Mouse (Mus musculus) urinary bladder, postnatal 10 days (tissue): ENCODE data around the gene Tmem132d.

Source experiments
- DNase-seq: peaks from one replicate; pipeline ENCODE4 v3.0.0; 2022; ENCODE audit warnings: low spot score

Gene Tmem132d

DNA sequence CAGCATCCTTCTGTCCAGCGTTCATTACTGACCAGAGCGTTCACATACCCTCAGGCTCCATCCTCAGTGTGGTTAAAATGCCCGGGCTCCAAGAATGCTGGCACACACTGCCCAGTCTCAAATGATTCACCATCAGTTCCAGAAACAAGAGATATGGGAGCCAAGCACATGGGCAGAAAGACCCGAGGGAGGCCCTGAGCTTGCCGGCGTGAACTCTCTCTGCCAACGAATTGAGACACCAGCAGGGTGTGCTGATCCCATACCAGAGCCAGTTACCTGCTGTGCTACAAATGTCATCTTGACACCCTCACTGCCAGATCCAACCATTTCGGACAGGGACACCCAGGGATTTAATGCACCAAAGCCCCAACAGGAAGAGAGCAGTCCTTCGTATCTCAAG, 25.3 kb downstream of the Tmem132d start:
- DNase-seq = no peak

DNA sequence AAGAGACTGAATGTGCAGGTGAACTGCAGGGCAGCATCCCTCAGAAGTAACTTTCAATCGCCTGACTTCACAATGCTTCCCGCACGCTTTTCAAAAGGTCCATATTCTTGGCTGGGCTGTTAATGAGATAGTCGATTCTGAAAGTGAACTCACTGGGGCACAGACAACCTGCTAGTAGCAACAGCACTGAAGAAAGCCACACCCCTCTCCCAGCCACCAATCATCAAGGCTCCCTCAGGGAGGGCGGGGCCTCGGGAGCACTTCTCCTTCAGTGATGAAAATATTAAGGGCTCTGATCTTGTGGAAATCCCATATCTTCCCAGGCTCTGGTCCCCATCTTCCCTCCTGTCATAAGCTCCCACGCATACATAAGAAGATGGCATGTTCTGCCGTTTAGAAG, 27.8 kb downstream of the Tmem132d start:
- DNase-seq = no peak

DNA sequence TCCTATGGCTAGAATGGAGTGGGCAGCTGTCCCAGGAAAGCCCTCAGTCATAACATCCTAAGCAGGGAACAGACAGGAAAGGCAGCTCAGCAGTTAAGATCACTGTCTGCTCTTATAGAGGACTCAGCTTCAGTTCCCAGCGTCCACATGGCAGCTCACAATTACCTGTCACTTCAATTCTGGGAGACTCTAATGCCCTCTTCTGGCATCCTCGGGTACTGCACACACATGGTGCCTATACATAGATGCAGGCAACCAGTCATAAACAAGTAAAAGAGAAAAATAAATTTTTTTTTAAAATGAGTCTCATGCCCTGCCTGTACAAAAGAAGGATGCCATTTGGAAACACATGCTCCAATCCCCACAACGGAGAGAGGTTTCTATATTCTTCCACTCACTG, 28.7 kb downstream of the Tmem132d start:
- no peak for DNase-seq

DNA sequence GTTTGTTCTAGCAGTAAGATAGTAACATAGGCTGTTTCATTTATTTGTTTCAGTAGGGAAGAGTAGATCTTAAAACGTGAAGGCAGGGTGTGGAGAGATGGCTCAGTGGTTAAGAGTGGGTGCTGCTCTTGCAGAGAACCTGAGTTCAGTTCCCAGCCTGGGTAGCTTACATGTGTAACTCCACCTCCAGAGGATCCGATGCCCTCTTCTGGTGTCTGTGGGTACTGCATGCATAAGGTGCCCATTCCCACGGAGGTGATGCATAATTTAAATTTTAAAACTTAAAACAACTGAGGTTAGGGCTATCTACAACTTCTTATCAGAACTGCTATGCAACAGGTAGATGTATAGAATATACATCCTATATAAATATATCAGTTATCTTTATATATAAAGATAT, 40.5 kb downstream of the Tmem132d start:
- no peak for DNase-seq

DNA sequence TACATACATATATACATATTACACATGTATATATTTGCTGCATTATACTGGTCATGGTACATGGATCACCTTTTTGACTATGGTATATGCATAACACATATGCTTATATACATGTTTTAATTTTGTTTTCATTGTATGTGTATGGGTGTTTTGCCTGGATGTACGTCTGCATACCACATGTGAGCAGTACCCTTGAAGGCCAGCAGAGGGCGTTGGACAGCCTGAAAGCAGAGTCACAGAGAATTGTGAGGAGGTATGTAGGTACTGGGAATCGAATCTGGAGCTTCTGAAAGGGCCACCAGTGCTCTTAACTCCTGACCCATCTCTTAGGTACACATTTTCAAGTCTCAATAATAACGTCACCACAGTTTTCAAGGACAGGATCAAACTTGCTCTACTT, 43.2 kb downstream of the Tmem132d start:
- no peak for DNase-seq

DNA sequence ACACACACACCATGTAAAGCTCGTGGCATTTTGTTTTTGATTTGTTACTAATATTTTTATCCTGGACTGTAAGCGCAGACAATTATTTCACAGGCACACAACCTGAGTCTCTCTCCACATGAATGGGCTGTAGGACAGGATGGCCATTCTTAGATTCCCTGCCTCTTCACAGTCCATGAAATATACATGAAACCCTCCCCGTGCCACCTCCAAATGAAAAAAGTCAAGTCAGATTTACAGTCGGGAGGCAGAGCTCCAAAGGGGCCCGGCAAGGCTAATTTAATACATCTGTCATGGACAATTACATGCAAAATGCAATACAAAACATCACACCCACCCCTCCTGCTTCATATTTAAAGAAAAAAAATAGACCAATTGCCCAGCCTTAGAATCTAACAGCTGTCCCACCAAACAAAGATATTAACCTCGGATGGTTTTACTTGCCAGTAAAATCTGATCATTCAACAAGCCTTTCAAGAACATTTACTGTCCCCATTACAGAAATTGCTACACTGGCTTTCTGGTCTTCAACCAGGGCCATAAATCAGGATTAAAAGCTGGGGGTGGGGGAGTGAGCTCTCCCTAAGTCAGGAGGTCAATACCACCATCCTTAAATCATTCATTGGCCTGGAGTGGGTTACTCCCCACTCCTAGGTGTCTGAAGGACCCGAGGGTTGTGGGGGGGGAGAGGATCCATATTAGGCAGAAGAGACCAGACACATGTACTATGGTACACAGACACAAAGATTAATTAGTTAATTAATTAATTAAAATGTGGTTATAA, 44.3 kb downstream of the Tmem132d start:
- no peak for DNase-seq

DNA sequence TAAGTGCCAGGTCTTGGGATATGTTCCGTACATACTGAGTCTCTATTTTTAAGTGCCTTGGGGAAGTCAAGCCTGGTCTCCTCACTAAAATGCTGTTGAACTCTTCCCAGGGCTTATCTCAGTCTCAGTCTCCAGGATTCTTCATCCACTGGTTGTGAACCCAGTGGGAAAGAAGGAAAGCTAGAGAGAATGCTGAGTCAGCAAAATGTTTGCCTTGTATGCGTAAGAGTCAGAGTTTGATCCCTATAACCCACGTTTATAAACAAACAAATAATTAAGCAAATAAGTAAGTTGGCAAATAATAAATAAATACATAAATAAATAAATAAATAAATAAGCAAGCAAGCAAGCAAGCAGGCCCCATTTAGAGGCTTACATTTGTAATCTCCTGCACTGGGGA, 63.1 kb downstream of the Tmem132d start:
- DNase-seq = no peak

DNA sequence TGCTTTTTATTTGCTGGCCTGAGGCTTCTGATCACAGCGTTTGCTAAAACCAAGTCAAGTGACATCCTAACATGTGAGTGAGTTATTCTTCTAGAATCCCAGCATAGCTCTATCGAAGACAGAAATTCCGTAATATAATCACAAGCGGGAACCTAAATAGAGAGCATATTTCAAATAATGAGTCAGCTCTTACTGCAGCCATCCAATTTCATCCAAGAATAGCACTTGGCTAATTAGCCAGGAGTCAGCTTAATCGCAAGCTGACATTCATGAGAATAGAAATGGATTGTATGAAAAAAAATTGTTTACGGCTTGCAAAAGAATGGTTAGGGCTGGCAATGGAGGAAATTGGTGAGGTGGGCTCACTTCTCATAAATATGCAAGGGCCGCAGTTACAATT, 63.8 kb downstream of the Tmem132d start:
- no peak for DNase-seq

DNA sequence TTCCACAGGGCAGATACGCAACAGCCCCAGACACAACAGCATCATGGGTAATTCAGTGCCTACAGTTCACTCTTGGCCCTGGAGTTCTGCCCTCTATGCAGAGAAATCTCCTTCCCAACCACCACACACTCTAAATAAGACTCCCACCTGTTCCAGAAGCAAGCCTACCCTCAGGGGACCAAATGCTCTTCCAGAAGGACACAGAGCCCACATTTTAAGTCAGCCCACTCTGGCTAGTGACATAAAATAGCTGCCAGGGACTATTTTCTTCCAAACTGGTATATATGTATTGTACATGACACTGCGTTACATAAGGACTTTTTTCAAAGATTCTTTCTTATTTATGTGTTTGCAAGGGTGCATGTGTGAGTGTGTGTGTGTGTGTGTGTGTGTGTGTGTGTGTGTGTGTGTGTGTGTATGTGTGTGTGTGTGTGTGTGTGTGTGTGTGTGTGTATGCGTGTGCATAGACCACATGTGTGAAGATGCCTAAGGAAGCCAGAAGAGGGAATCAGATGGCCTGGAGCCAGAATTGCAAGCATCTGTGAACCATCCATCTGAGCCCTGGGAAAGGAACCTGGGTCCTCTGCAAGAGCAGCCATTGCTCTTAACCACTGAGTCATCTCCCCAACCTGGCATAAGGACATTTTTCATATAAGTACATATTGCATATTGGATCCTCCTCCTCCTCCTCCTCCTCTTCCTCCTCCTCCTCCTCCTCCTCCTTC, 67.5 kb downstream of the Tmem132d start:
- no peak for DNase-seq

DNA sequence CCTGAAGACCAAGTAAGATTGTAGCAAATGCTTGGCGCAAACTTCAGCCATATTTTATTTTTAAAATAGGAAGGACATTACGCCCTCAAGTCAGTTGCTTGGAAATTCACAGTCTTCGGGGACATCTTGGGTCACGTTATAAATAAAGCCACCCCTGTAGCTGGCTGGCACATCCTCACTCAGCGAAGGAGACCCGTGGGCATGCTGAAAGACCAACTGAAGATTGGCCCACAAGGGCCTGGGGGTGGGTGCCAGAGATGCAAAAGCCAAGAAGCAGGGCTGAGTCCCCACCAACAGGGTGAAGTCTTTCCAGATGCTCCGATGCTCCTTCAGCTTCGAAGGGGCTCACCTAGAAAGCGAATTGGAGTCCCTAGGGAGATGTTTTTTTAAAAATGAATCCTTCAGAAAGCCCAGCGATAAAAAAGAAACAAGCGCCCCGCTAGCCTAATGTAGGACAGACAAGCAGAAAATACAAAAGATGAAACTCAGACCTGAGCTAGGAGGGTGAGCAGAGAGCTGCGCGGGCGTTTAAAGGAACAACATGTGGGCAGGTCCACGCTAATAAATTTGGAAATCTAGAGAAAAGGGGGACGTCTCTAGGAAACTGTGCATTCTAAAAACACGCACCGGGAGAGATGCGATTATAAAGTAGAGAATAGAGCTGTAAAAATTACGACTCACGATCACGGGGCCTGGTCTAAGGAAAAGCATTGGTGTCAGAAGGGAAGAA, 71.8 kb downstream of the Tmem132d start:
- DNase-seq = no peak

DNA sequence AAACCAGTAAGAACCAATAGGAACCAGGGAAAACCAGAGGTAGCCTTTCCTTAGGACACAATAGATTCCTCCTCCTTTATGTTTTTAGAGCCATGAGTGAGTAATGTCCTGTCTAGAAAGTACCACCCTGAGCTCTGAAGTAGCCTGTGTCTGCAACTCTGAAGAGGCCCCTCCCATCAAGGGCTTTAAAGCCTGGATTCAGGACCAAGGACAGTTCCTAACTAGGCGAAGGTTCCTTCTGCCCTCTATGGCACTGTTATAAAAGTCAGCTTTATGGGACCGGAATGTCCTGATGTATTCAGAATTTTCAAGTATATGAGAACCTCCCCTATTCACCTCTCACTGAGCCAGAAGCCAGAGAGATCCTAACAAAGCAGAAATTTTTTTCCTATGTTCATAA, 84.0 kb downstream of the Tmem132d start:
- DNase-seq = no peak

DNA sequence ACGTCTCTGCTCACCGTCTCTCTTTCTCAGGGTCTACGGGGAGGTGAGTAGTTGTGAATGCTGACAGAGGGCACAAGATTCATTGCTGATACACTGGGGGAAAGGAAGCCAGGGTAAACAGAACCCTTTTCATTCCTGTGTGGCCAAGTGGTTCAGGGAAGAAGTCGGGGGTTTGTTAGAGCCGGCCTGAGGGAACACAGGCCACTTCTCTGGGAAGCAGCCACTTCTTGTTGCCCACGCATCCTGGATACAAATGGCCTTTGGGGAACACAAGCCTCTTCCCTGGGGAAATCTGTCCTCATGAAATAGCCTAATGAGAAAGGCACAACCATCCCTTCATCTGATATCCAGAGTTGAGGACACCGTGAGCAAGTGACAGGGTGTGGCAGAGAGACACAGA, 96.0 kb downstream of the Tmem132d start:
- no peak for DNase-seq

DNA sequence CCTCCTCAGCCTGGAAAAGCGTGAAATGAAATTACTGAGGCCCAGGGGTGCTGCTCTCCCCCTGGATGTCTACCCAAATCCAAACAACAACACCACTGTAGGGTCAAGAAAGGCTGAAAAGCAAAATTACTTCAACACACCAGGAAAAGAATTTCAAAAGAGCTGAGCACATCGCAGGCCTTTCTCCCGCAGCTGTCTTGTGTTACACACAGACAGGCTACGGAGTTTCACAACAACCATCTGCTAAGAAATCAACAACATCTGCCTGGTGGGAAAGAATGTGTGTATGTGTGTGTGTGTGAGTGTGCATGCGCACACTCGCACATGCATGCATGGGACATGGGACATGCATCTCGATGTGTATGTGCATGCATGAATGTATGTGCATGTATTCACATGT, 100.1 kb downstream of the Tmem132d start:
- no peak for DNase-seq

DNA sequence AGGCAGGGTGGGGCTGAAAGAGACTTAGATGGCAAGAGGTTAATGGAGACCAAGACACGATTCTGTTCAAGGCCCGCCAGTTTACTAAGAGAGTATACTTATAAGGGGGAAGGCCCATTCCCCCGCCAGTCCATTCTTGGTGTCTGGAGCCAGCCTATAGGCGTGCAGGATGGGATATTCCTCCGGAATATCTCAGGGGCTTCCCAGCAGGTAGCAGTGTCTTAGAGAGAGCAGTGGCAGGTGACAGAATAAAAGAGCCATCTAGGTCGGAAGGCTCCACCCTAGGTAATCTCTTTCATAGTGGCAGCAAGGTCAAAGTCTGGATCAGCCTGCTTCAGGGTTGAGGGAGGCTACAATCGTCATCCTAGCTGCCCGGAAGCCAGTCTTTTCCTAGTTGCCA, 102.5 kb downstream of the Tmem132d start:
- DNase-seq = no peak

DNA sequence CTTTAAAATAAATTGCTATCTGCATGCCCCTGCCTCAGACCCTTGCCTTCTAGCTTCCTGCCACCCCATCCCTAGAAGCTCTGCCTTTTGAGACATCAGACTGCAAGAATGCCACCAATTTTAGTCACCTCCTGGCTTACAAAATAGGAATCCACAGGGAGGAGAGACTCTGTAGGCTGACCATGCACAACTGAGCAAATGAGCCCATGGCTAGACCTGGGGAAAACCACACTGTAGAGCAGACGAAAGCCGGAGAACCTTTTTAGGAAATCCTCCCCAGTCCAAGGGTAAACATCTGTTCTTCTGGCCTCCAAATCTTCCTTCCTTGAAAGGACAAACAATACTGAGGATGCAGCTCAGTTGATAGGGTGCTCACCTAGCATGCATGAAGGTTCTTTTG, 130.5 kb downstream of the Tmem132d start:
- DNase-seq = no peak

DNA sequence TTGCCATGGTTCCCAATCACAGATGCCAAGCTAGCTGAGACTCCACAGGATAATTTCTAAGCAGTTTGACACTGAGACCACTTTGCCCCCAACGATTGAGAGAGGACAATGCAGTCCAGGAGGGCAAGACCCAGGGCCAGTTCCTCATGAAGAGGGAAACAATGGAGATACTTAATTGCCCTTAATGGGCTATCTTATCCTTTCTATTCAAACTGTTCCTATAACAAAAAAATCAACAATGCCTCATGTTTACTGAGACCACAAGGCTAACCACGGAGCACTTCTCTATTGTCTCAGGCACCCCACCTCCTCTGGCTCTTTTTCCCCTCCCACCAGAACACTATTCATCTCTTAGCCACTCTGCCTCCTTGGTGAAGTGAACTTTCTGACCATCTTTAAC, 141.7 kb downstream of the Tmem132d start:
- DNase-seq = no peak

DNA sequence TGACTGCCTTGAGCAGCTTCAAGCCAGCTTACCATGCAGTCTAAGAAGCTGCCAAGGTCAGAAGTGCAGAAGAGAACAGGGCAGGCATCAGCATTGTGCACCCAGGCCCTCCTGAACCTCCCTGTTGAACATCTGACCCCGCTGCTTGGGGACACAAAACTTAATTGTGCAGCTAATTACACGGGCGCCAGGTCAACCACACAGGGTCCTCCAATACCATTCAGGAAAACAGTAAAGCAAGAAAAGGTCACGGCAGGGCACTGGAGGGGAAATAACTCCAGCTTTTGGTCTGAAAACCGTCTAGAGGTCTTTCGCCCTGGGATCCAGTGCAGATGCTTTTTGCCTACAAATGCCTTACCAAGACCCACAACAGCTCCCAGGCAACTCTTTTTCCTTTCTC, 159.6 kb downstream of the Tmem132d start:
- no peak for DNase-seq

DNA sequence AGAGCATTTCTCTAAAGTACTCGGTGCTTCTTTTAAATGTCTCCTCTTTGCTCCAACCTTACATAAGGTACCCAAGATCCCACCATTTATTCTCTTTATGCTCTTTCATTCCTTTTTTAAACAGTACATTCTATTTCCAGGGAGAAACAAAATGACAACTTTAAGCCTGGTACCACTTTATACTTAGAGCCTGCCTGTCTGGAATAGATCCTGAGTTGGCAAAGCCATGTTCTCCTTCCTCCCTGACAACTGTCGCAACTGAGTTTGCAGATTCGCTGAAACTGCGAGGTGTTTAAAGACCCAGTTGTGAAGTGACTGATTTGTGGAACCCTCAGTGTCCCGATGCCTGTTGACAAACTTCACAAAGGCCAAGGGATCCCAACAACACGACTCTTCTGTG, 165.5 kb downstream of the Tmem132d start:
- DNase-seq = no peak

DNA sequence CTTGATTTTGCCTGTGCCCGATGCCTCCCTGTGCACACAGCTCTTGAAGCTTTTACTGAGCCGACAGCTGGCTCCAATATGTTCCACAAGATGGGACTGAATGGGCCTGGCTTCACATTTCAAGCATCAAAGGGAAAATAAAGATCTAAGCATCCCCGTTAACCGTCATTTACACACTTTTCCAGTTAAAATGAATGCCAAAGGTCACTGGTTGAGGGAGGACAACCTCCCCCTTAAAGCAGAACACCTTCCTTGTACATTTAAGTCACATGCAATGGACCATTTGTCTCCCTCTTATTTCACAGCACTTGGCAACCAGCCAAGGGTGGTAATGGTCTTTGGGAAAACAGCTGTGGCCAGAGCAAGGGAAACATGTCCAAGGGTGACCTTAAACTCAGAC, 188.7 kb downstream of the Tmem132d start:
- no peak for DNase-seq

DNA sequence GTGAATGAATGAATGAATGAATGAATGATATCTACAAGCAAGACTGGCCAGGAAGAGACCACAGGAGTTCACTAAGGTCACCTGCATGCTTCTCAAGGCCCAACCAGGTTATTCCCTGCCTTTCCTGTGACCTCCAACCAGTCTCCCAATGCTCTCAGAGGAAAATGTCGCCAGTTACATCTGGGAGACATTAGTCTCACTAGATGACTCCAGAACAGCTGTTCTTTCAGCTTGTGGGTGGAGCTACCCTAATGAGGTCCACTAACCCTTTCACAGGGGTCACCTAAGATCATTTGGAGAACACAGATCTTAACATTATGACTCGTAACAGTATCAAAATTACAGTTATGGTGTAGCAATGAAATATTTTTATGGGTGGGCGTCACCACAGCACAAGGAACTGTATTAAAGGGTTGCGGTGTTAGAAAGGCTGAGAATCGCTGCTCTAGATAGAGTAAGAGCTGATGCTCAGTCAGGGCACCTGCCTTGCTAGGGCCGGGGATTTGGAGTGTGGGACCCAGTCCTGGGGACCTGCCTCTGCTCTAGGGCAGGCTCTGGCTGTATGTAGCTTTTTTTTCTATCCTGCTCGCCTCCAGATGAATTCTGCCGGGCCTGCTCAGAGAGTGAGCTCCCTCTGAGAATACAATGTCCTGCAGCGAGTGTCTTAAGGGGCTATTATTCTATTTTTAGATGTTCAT, 196.1 kb downstream of the Tmem132d start:
- no peak for DNase-seq

DNA sequence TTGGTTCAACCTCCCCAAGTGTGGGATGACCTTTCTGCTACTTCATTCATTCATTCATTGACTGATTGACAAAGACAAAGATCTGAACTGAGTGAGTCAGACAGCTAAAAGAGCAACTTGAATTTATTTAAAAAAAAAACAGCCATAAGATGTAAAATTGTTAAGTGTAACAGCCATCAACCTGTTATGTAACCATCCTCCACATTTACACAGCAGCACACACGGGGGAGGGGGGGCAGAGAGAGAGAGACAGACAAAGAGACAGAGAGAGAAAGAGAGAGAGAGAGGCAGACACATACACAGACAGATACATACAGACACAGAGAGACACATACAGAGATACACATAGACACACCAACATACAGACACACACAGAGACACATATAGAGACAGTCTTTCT, 197.3 kb downstream of the Tmem132d start:
- no peak for DNase-seq

DNA sequence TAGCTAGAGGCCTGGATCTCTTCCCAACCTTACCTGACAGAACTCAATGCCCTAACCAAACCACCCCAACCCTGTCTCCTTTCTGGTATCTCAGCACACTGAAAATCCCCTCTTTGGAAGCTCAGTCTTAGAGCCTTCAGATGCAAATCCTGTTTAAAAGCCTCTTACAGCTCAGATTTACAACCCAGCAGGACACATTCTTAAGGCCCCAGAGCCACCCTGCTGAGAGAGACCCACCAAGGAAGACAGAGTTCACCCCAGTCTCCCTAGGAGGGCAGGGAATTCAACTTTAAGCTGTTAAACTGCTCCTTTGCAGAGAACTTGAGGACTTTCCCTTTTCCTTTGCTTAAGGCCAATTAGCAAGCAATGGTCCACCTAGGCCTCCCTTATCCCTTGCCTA, 199.8 kb downstream of the Tmem132d start:
- DNase-seq = no peak

DNA sequence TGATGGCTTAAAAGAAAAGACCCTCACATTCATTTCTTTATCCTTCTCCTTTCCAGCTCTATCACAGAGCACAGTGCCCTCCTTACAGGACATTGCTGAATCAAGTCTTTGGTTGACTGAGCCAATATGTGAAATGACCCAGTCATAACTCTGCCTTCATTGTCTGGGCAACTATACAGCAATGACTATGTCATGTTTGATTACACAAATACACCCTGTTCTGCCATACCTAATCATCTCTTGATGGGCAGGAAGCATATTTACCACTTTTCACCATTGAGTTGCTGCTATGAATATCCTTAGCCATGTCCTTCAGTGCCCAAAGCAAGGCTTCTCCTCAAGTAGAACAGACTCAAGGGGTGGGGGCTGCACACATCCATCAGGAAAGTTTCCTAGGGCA, 214.6 kb downstream of the Tmem132d start:
- no peak for DNase-seq
